Mouse (Mus musculus): ENCODE results near the gene Clybl.

- TF ChIP-seq CTCF (IDR thresholded peaks at IDR 0.05; ENCODE audit: control insufficient read depth, insufficient read depth, low read length) = no peak
- no peak for TF ChIP-seq POLR2A (IDR thresholded peaks at IDR 0.05; ENCODE audit: borderline replicate concordance, control insufficient read depth, low read depth, low read length)
Observed at GRCm38 (mm10) chr14:122401886-122402285, 220.4 kb downstream of the Clybl start.
